Mouse (Mus musculus): ENCODE measurements around the gene Lgals3bp. TPM values are rescaled to one million over a fixed set of nuclear protein-coding genes. Genes with fewer than 3 reads are reported as not detected.

Gene Lgals3bp
- polyA plus RNA-seq, 1 experiment from 2014 or later: 1.2 TPM

GRCm38 (mm10) chr11:118418834-118419504 lies 17.1 kb upstream of the Lgals3bp start, which contains the start of gene Cant1:
Gene Cant1, minus strand, starts transcription at chr11:118419086.
- WGBS: under 1% methylated on average over 47 of the region's 50 CpGs
- ATAC-seq (ENCODE audit: low FRiP score): peak; percentile 96
- H3K9ac ChIP-seq: peak within 1 kb of the TSS; percentile 92

GRCm38 (mm10) chr11:118418442-118418833 lies 16.5 kb upstream of the Lgals3bp start:
- ATAC-seq (ENCODE audit: low FRiP score): peak; percentile 25; the same call in 1 of the 2 replicates
- WGBS: 5% methylated on average over 12 of the region's 12 CpGs
- H3K27ac ChIP-seq: peak overlapping the region; percentile 74
- peak overlapping the region; percentile 93 for H3K4me3 ChIP-seq (replicated peaks)
- no peaks in the 10 kb centered on the region for H3K9me3 ChIP-seq
- peaks cover 29% of the 10 kb centered on the region for H3K4me1 ChIP-seq
- no peaks in the 10 kb centered on the region for H3K27me3 ChIP-seq
- H3K9ac ChIP-seq: peak overlapping the region; percentile 92
- H3K4me2 ChIP-seq: peak overlapping the region; percentile 74
- H3K36me3 ChIP-seq (replicated peaks): peaks cover 21% of the 10 kb centered on the region

More at GRCm38 (mm10) chr11:118418834-118419504, 17.1 kb upstream of the Lgals3bp start, which contains the start of gene Cant1:
- Histone ChIP-seq H3K4me3 (replicated peaks) (peak within 1 kb of the TSS; percentile 93), H3K27ac (peak within 1 kb of the TSS; percentile 74), H3K4me1 (peaks cover 34% of the 10 kb centered on the region), H3K9me3 (no peaks in the 10 kb centered on the region), H3K4me2 (peak within 1 kb of the TSS; percentile 74), H3K36me3 (replicated peaks) (peaks cover 19% of the 10 kb centered on the region), H3K27me3 (no peaks in the 10 kb centered on the region; the same call in 1 of the 2 replicates)

GRCm38 (mm10) chr11:118417496-118417895 lies 15.6 kb upstream of the Lgals3bp start:
- H3K4me3 ChIP-seq (replicated peaks): no peak overlapping the region
- H3K9ac ChIP-seq: peak overlapping the region; percentile 92; the same call in 1 of the 2 replicates
- 92% methylated on average over 9 of the region's 9 CpGs for WGBS
- no peaks in the 10 kb centered on the region for H3K27me3 ChIP-seq
- no peak overlapping the region; the same call in 1 of the 2 replicates for H3K4me2 ChIP-seq
- no peak for ATAC-seq (ENCODE audit: low FRiP score)
- peaks cover 21% of the 10 kb centered on the region for H3K36me3 ChIP-seq (replicated peaks)
- H3K4me1 ChIP-seq: peaks cover 27% of the 10 kb centered on the region
- H3K27ac ChIP-seq: no peak overlapping the region
- no peaks in the 10 kb centered on the region for H3K9me3 ChIP-seq

GRCm38 (mm10) chr11:118416046-118416445 lies 14.2 kb upstream of the Lgals3bp start:
- H3K4me3 ChIP-seq (replicated peaks): no peak overlapping the region
- H3K9me3 ChIP-seq: no peaks in the 10 kb centered on the region
- no peaks in the 10 kb centered on the region for H3K27me3 ChIP-seq
- H3K36me3 ChIP-seq (replicated peaks): peaks cover 35% of the 10 kb centered on the region
- no peak overlapping the region for H3K27ac ChIP-seq
- no peak for ATAC-seq (ENCODE audit: low FRiP score)
- no peak overlapping the region for H3K4me2 ChIP-seq
- WGBS: 92% methylated on average over 7 of the region's 7 CpGs
- H3K9ac ChIP-seq: no peak overlapping the region
- peaks cover 27% of the 10 kb centered on the region for H3K4me1 ChIP-seq

GRCm38 (mm10) chr11:118415630-118416029 lies 13.7 kb upstream of the Lgals3bp start:
- no peak overlapping the region for H3K4me3 ChIP-seq (replicated peaks)
- no peak for ATAC-seq (ENCODE audit: low FRiP score)
- no peak overlapping the region for H3K27ac ChIP-seq
- H3K4me1 ChIP-seq: peaks cover 27% of the 10 kb centered on the region
- peaks cover 39% of the 10 kb centered on the region for H3K36me3 ChIP-seq (replicated peaks)
- 90% methylated on average over 6 of the region's 6 CpGs for WGBS
- no peak overlapping the region for H3K9ac ChIP-seq
- H3K9me3 ChIP-seq: no peaks in the 10 kb centered on the region
- H3K27me3 ChIP-seq: no peaks in the 10 kb centered on the region
- no peak overlapping the region for H3K4me2 ChIP-seq

GRCm38 (mm10) chr11:118414270-118414669 lies 12.4 kb upstream of the Lgals3bp start:
- no peaks in the 10 kb centered on the region for H3K9me3 ChIP-seq
- H3K4me3 ChIP-seq (replicated peaks): no peak overlapping the region
- no peak for ATAC-seq (ENCODE audit: low FRiP score)
- peaks cover 52% of the 10 kb centered on the region for H3K36me3 ChIP-seq (replicated peaks)
- WGBS: 93% methylated on average over 5 of the region's 5 CpGs
- H3K4me1 ChIP-seq: peaks cover 21% of the 10 kb centered on the region
- H3K9ac ChIP-seq: no peak overlapping the region
- no peak overlapping the region for H3K27ac ChIP-seq
- H3K4me2 ChIP-seq: no peak overlapping the region
- no peaks in the 10 kb centered on the region for H3K27me3 ChIP-seq

- no peak for ATAC-seq (ENCODE audit: low FRiP score)
- Histone ChIP-seq H3K4me2 (no peak overlapping the region), H3K4me3 (replicated peaks) (no peak overlapping the region), H3K27me3 (no peaks in the 10 kb centered on the region), H3K36me3 (replicated peaks) (peaks cover 59% of the 10 kb centered on the region), H3K9me3 (no peaks in the 10 kb centered on the region), H3K27ac (no peak overlapping the region), H3K9ac (no peak overlapping the region), H3K4me1 (peaks cover 16% of the 10 kb centered on the region)
- WGBS: 88% methylated on average over 4 of the region's 4 CpGs
These were observed 11.2 kb upstream of the Lgals3bp start for GRCm38 (mm10) chr11:118413055-118413454.

GRCm38 (mm10) chr11:118412601-118413000 lies 10.7 kb upstream of the Lgals3bp start:
- no peak for ATAC-seq (ENCODE audit: low FRiP score)
- no peaks in the 10 kb centered on the region for H3K27me3 ChIP-seq
- no peak overlapping the region for H3K4me3 ChIP-seq (replicated peaks)
- peaks cover 63% of the 10 kb centered on the region for H3K36me3 ChIP-seq (replicated peaks)
- no peak overlapping the region for H3K27ac ChIP-seq
- no peaks in the 10 kb centered on the region for H3K9me3 ChIP-seq
- no peak overlapping the region for H3K9ac ChIP-seq
- no peak overlapping the region for H3K4me2 ChIP-seq
- H3K4me1 ChIP-seq: peaks cover 12% of the 10 kb centered on the region
- 81% methylated on average over 2 of the region's 2 CpGs for WGBS

GRCm38 (mm10) chr11:118411271-118411670 lies 9.4 kb upstream of the Lgals3bp start:
- Histone ChIP-seq H3K27me3 (no peaks in the 10 kb centered on the region), H3K4me1 (no peaks in the 10 kb centered on the region), H3K9me3 (no peaks in the 10 kb centered on the region), H3K4me2 (no peak overlapping the region), H3K36me3 (replicated peaks) (peaks cover 76% of the 10 kb centered on the region), H3K4me3 (replicated peaks) (no peak overlapping the region), H3K27ac (no peak overlapping the region), H3K9ac (no peak overlapping the region)
- 88% methylated on average over 8 of the region's 8 CpGs for WGBS
- no peak for ATAC-seq (ENCODE audit: low FRiP score)

GRCm38 (mm10) chr11:118410479-118410878 lies 8.6 kb upstream of the Lgals3bp start:
- Histone ChIP-seq H3K4me3 (replicated peaks) (no peak overlapping the region), H3K27ac (no peak overlapping the region), H3K4me2 (no peak overlapping the region), H3K36me3 (replicated peaks) (peaks cover 80% of the 10 kb centered on the region), H3K9me3 (no peaks in the 10 kb centered on the region), H3K4me1 (no peaks in the 10 kb centered on the region), H3K27me3 (no peaks in the 10 kb centered on the region), H3K9ac (no peak overlapping the region)
- no peak for ATAC-seq (ENCODE audit: low FRiP score)
- WGBS: 95% methylated on average over 10 of the region's 10 CpGs

- no peak overlapping the region for H3K4me3 ChIP-seq (replicated peaks)
- H3K4me2 ChIP-seq: no peak overlapping the region
- H3K36me3 ChIP-seq (replicated peaks): peaks cover 78% of the 10 kb centered on the region
- 88% methylated on average over 1 of the region's 1 CpGs for WGBS
- H3K9ac ChIP-seq: no peak overlapping the region
- H3K9me3 ChIP-seq: no peaks in the 10 kb centered on the region
- no peaks in the 10 kb centered on the region for H3K27me3 ChIP-seq
- ATAC-seq (ENCODE audit: low FRiP score): no peak
- H3K4me1 ChIP-seq: no peaks in the 10 kb centered on the region
- no peak overlapping the region for H3K27ac ChIP-seq
These were observed 8.2 kb upstream of the Lgals3bp start for GRCm38 (mm10) chr11:118410073-118410444.

- no peak for ATAC-seq (ENCODE audit: low FRiP score)
- Histone ChIP-seq H3K4me1 (no peaks in the 10 kb centered on the region), H3K36me3 (replicated peaks) (peaks cover 71% of the 10 kb centered on the region), H3K9me3 (no peaks in the 10 kb centered on the region), H3K4me3 (replicated peaks) (no peak overlapping the region), H3K27ac (no peak overlapping the region), H3K4me2 (no peak overlapping the region), H3K27me3 (no peaks in the 10 kb centered on the region), H3K9ac (no peak overlapping the region)
- 89% methylated on average over 12 of the region's 12 CpGs for WGBS
These were observed 7.5 kb upstream of the Lgals3bp start for GRCm38 (mm10) chr11:118409106-118410072.

Data from forebrain, embryonic 12.5 days (tissue).